Mouse (Mus musculus) cerebellum, adult 2 months (tissue): ENCODE data around the gene Adrb1. TPM values are rescaled to one million over a fixed set of nuclear protein-coding genes. Genes with fewer than 3 reads are reported as not detected.

ENCODE experiments used
- DNase-seq, 2 experiments: peaks; one replicate each; pipeline ENCODE4 v3.0.0; 2021
- H3K27ac ChIP-seq: fragments of 200-500 bp; 2 replicates; pipeline ENCODE4 v1.5.1; 2012; ENCODE audit warnings: low read length, control low read depth, inconsistent platforms; ENCODE audit not compliant: insufficient read depth
- H3K27me3 ChIP-seq: fragments of 200-500 bp; 2 replicates; pipeline ENCODE4 v1.6.1; 2012; ENCODE audit warnings: inconsistent platforms, mild to moderate bottlenecking, low read length, moderate library complexity; ENCODE audit not compliant: control insufficient read depth, insufficient read depth
- H3K4me1 ChIP-seq: fragments of 200-500 bp; 2 replicates; pipeline ENCODE4 v1.6.1; 2011; ENCODE audit warnings: low read length; ENCODE audit not compliant: control insufficient read depth, insufficient read depth
- H3K4me3 ChIP-seq: fragments of 200-500 bp; replicated peaks from 2 replicates; pipeline ENCODE3; 2011; ENCODE audit warnings: mild to moderate bottlenecking, low read depth, low read length, control low read depth; ENCODE audit not compliant: insufficient read depth
- CTCF ChIP-seq: fragments of 200-500 bp; IDR thresholded peaks from 2 replicates; pipeline ENCODE4 v1.5.1; 2011; ENCODE audit warnings: low read depth, mild to moderate bottlenecking, control low read depth, low read length, moderate library complexity, borderline replicate concordance; ENCODE audit not compliant: insufficient read depth
- POLR2A ChIP-seq: fragments of 200-500 bp; IDR thresholded peaks from 2 replicates; pipeline ENCODE4 v1.6.1; 2011; ENCODE audit warnings: low read length, control low read depth, borderline replicate concordance; ENCODE audit not compliant: insufficient read depth
- WGBS: fragments of 180-500 bp; shearing (Covaris S2); methylation state at CpG from one replicate; pipeline ENCODE4 v1.1.7; 2018; 5-methylcytosine and 5-hydroxymethylcytosine counted together
- polyA plus RNA-seq: library from polyadenylated mRNA; depleted of rRNA; stranded (reverse); fragments of >200 nt; gene quantifications from 2 replicates; pipeline ENCODE4 v1.2.3, GENCODE M21; 2012

Gene Adrb1
- polyA plus RNA-seq, 1 experiment, result 4.1 TPM

DNA sequence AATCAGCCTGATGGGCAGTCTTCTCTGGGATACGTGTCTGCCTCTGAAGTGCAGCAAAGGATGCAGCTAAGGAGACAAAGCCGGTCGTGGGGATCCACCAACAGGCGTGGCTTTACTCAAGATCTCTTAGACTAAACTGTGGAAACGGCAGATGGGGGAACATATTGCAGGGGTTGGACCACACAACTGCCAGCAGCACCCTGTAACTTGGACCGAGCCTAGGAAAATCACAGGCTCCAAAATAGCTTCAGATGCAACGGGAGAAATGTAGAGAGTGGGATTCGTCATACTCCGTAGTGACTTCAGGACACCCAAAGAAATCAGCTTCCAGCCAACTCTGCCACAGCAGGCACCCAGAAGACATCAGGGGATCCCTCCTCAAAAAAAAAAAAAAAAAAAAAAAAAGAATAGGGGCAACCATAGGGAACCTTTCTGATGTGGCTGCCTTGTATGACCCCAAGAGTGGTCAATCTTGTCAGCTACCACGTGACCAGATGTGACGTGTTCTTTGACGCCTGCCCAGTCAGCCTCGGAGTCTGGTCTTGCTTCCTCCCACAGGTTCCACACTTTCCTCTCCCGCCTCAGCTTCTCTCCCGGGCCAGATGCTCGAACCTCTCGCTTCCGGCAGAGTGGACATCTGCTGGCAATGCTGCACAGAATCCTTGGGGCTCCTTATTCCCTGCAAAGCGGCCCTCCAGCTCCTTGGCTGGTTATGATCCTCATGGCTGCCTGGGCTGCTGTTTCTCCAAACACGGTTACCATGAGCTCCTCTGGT lies 24.4 kb upstream of the Adrb1 start:
- peak in 1 of 2 experiments; percentile 15 for DNase-seq
- WGBS, result 53% methylated on average over 20 of the region's 20 CpGs
- TF ChIP-seq POLR2A, result no peak
- no peak for TF ChIP-seq CTCF
- Histone ChIP-seq H3K27me3 (no peaks in the 10 kb centered on the region), H3K27ac (no peak overlapping the region), H3K4me1 (peaks cover 5% of the 10 kb centered on the region; the same call in 1 of the 2 replicates), H3K4me3 (no peak overlapping the region)

DNA sequence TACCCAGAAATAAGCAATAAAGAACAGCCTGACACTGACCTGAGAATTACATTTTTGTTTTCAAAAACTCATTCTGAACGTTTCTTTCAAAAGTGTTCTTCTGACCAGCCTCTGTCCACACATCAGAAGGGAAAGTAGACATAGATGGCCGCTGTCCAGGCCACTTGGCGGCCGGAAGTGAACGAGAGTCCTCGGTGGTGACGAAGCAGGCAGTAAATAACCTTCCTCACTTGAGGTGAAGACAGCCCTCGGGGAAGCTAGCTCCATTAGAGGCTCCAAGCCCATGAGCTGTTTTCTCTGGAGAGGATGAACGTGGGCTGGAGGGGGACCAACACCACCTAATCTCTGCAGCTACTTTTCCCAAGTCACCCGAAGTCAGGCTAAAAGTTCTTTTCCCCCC lies 21.2 kb upstream of the Adrb1 start:
- Histone ChIP-seq H3K4me1 (peaks cover 5% of the 10 kb centered on the region; the same call in 1 of the 2 replicates), H3K27ac (no peak overlapping the region), H3K27me3 (no peaks in the 10 kb centered on the region), H3K4me3 (no peak overlapping the region)
- DNase-seq, result no peak
- TF ChIP-seq POLR2A (no peak), CTCF (no peak)
- WGBS, result 66% methylated on average over 10 of the region's 10 CpGs

DNA sequence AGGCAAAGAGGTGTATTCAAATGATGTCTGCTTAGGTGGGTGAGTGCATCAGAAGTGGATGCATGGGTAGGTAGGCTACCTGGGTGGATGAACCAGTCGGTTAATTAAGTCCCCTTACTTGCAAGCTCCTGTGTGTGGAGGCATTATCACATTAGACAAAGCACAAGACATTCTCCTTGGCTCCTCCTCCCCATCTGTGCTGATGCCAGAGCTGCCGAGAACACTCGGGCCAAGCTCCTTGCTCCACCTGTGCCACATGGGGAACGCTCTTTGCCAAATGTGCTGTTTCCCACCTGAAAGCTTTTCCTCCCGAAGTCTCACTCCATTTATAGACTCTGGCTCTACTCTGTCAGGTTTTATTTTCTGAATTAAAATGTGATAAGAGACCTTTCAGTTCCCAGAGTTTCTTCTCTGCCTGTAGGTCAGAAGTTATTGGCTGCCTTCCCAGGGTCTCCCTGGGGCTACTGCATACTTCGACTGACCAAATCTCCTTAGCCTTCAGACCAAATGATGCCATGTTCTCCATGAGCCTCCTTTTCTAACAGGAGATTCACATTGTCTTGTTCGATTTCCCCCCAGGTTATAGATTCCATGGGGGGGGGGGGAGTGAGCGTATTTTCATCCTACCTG lies 20.5 kb upstream of the Adrb1 start:
- no peaks in the 10 kb centered on the region for H3K27me3 ChIP-seq
- peaks cover 5% of the 10 kb centered on the region; the same call in 1 of the 2 replicates for H3K4me1 ChIP-seq
- H3K27ac ChIP-seq, result no peak overlapping the region
- TF ChIP-seq CTCF (no peak), POLR2A (no peak)
- no peak overlapping the region for H3K4me3 ChIP-seq
- WGBS, result 18% methylated on average over 8 of the region's 8 CpGs
- DNase-seq, result peak; percentile 41 to 48

DNA sequence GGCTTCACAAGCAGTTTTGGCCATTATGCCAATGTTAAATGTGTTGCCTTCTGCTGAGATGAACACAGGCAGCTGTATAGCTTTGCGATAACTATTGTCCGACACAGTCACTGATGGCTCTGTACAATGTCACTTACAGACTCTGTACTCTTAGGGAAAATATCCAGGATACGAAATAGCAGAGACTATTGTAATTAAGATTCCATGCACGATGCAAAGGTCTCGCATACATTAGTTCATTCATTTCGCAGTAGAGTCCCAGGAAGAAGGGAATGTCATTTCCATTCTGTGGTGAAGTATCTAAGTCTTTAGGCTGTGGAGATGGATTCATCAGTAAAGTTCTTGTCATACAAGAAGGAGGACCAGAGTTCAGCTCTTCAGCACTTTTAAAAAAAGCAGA lies 20.0 kb upstream of the Adrb1 start:
- Histone ChIP-seq H3K27me3 (no peaks in the 10 kb centered on the region), H3K4me3 (no peak overlapping the region), H3K27ac (no peak overlapping the region), H3K4me1 (peaks cover 5% of the 10 kb centered on the region; the same call in 1 of the 2 replicates)
- TF ChIP-seq CTCF, result no peak
- TF ChIP-seq POLR2A, result no peak
- WGBS, result 69% methylated on average over 6 of the region's 6 CpGs
- DNase-seq, result no peak

DNA sequence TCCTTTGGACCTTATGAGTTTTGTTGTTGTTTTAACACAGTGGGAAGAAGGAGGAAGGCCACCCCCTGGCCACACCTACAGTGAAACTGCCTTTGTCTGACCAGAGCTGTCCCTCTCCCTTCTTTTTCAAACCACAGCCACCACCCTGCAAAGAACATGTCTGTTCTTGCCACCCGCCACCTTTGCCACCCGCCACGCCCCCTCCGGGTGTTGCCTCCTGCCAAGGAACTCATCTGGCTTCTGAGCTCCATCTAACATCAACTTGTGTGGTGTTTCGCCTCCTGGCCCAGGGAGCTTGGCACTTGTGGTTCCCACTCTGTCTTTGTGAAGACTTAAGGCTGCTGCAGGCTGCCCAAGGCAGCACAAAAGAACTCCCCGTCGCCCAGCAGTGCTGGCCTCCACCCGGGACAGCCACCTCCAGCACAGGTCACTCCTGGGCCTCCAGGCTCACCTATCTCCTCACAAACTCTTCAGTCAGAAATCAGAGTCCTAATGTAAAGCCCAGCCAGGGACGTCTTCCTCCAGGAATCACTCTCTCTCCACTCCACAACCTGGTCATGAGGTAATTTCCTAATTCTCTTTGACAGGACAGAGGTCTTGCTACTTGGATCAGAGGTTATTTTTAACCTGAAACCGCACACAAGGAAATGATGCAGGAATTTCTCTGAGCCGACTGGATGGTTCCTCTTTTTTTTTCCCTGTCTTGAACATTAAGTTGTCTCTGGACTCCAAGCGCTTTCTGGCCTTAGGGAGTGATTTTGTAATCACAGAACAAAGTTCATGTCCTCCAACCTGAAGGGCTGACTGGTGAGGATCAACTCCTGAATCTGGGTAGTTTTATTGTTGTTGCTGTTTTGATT lies 18.5 kb upstream of the Adrb1 start:
- H3K4me3 ChIP-seq, result no peak overlapping the region
- no peak for DNase-seq
- WGBS, result 81% methylated on average over 12 of the region's 12 CpGs
- no peak overlapping the region for H3K27ac ChIP-seq
- no peaks in the 10 kb centered on the region for H3K27me3 ChIP-seq
- no peak for TF ChIP-seq CTCF
- no peak for TF ChIP-seq POLR2A
- H3K4me1 ChIP-seq, result peaks cover 5% of the 10 kb centered on the region; the same call in 1 of the 2 replicates

DNA sequence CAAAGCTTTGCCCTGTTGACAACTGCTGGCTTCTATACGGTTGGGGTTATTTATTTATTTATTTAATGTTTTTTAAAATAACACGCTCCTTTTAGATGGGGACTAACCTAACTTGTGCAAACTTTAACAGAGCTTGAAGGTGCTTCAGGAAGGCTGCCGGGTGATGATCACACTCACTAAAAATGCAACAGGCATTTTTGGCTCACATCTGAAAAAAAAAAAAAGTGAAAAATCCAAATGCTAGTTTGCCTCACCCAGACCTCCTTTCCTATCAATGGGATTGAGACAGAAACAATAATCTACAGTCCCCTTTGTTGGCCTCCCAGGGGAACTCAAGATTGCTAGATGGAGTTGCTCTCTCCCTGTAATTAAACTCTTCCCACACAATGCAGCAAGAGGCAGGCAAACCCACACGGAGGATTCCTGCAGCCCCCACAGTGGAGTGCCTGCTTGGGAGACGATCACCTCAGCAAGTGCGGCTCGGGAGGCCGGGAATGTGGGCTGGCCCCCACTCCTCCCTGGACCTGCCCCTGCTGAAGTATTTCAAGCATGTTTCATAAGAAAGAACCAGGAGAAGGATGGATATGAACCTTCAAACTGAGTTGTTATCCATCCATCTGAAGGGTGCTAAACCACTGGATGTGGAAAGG lies 16.8 kb upstream of the Adrb1 start:
- Histone ChIP-seq H3K4me3 (no peak overlapping the region), H3K4me1 (peaks cover 5% of the 10 kb centered on the region; the same call in 1 of the 2 replicates), H3K27ac (no peak overlapping the region), H3K27me3 (no peaks in the 10 kb centered on the region)
- TF ChIP-seq CTCF, result no peak
- no peak for TF ChIP-seq POLR2A
- WGBS, result 61% methylated on average over 8 of the region's 8 CpGs
- DNase-seq, result no peak

DNA sequence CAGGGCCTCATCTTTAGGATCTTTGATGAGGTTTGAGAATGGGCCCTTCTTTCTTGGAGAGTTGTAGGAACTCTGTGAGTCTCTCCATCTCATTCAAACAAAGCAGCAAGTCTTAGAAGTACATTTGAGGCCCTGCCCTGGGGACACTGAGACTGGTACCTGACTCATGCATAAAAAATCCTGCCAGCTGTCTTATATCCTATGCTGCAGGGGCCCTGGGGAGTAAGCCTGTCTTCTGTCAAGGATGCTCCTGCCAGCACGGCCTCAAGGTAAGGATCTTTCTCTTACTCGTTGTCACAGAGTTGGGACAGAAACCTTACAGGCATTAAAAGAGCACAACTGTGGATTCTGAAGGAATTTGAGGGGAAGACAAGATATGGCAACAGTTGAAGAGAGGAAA lies 13.2 kb upstream of the Adrb1 start:
- Histone ChIP-seq H3K4me1 (no peaks in the 10 kb centered on the region), H3K4me3 (no peak overlapping the region), H3K27me3 (no peaks in the 10 kb centered on the region), H3K27ac (no peak overlapping the region)
- WGBS, result 88% methylated on average over 2 of the region's 2 CpGs
- DNase-seq, result no peak
- no peak for TF ChIP-seq CTCF
- TF ChIP-seq POLR2A, result no peak
